ENCODE assay signal across 13 mouse cellular contexts in genomic region chr9:87326374-87327295, GRCm38 (mm10).
A peak's percentile ranks its signal among the peaks of the same experiment; 100 is the strongest.
DNase-seq lines count a peak whose midpoint lies in the region; ATAC-seq and TF ChIP-seq lines count a peak whose summit lies in the region.
"Had no signal": no experiment of that assay in that cellular context is flagged by ENCODE, and none has a peak within 500 bp of the region (broad histone marks: within the 10 kb centered on the region; RNA-seq: fewer than 3 reads in every experiment).

No protein-coding gene starts in this region.

- peaks cover 7% of the 10 kb centered on the region for H3K4me1 ChIP-seq in limb, embryonic 12.5 days (replicated peaks)
- H3K4me1 ChIP-seq: hindbrain, embryonic 13.5 days; megakaryocyte, embryonic 14.5 days had no signal

- ATAC-seq in limb, embryonic 12.5 days (ENCODE audit: insufficient number of reproducible peaks, insufficient read depth, low FRiP score, low TSS enrichment, low read depth): peak; percentile 75

- peak; percentile 47 for TF ChIP-seq CTCF in left cerebral cortex, adult 2 months (IDR thresholded peaks at IDR 0.05)

- H3K27ac ChIP-seq in left cerebral cortex, adult 2 months: no peak overlapping the region
- no peak overlapping the region for H3K27ac ChIP-seq in limb, embryonic 12.5 days
- H3K27ac ChIP-seq: heart, embryonic 13.5 days; hindbrain, embryonic 13.5 days; liver, embryonic 14.5 days had no signal

- no peaks in the 10 kb centered on the region for H3K27me3 ChIP-seq in limb, embryonic 12.5 days
- H3K27me3 ChIP-seq: heart, embryonic 13.5 days; hindbrain, embryonic 13.5 days; megakaryocyte, embryonic 14.5 days had no signal

- H3K36me3 ChIP-seq in limb, embryonic 12.5 days: no peaks in the 10 kb centered on the region
- H3K36me3 ChIP-seq: heart, embryonic 13.5 days; hindbrain, embryonic 13.5 days had no signal

- H3K9me3 ChIP-seq in limb, embryonic 12.5 days: no peaks in the 10 kb centered on the region
- H3K9me3 ChIP-seq: heart, embryonic 13.5 days; hindbrain, embryonic 13.5 days; megakaryocyte, embryonic 14.5 days had no signal

- DNase-seq in left cerebral cortex, adult 2 months (ENCODE audit: extremely low spot score in 1 of 2, low spot score in 2 of 2): no peak
- no peak for DNase-seq in left cerebral cortex, postnatal 4 days
- peak; percentile 33 for DNase-seq in ES-CJ7 (ENCODE audit: low read depth, low spot score)
- DNase-seq in ZHBTc4 (ENCODE audit: low read depth, low spot score): peak; percentile 34
- DNase-seq in kidney, postnatal 4 days: no peak
- no peak for DNase-seq in lung, postnatal 36 days
- DNase-seq: spleen, adult 18-20 months had no signal

- H3K9ac ChIP-seq in limb, embryonic 12.5 days (replicated peaks): no peak overlapping the region
- H3K9ac ChIP-seq: heart, embryonic 13.5 days; hindbrain, embryonic 13.5 days; liver, embryonic 14.5 days had no signal

- 49% methylated on average over 6 of the region's 6 CpGs for WGBS in limb, embryonic 12.5 days

- intact Hi-C loops in left cerebral cortex, adult 2 months (cut with DNase I): no loop called here
- intact Hi-C loops in left cerebral cortex, postnatal 4 days (cut with DNase I): no loop called here

- no peak overlapping the region for H3K4me3 ChIP-seq in left cerebral cortex, adult 2 months
- no peak overlapping the region for H3K4me3 ChIP-seq in limb, embryonic 12.5 days (replicated peaks)
- H3K4me3 ChIP-seq: erythroblast, embryonic 14.5 days; heart, embryonic 13.5 days; hindbrain, embryonic 13.5 days; megakaryocyte, embryonic 14.5 days had no signal

- H3K4me2 ChIP-seq in limb, embryonic 12.5 days: no peak overlapping the region
- H3K4me2 ChIP-seq: heart, embryonic 13.5 days; hindbrain, embryonic 13.5 days had no signal

Comparison
In these comparisons a context has a peak if more than half of its experiments do, and no peak if none do; other contexts are left out.
1. DNase-seq: peak in ES-CJ7 (single experiment) and ZHBTc4 (single experiment); none in left cerebral cortex, adult 2 months (0 of 2), left cerebral cortex, postnatal 4 days (single experiment), kidney, postnatal 4 days (0 of 2) and lung, postnatal 36 days (single experiment).